Mouse (Mus musculus) brain, embryonic 14.5 days (tissue): ENCODE measurements around the gene Apobec3. TPM values are rescaled to one million over a fixed set of nuclear protein-coding genes. Genes with fewer than 3 reads are reported as not detected.

Source experiments
- DNase-seq: peaks from one replicate; pipeline ENCODE4 v3.0.0-alpha.2; 2011; ENCODE audit warnings: low read depth
- CTCF ChIP-seq: fragments of 200-500 bp; IDR thresholded peaks from 2 replicates; pipeline ENCODE4 v1.5.1; 2012; ENCODE audit warnings: inconsistent platforms, mild to moderate bottlenecking, moderate library complexity, borderline replicate concordance; ENCODE audit not compliant: insufficient read depth, insufficient read length; ENCODE audit errors: extremely low read depth
- POLR2A ChIP-seq: fragments of 200-500 bp; IDR thresholded peaks from 2 replicates; pipeline ENCODE4 v1.6.1; 2012; ENCODE audit warnings: mild to moderate bottlenecking, inconsistent platforms, borderline replicate concordance; ENCODE audit not compliant: poor library complexity, insufficient read depth, insufficient read length, severe bottlenecking; ENCODE audit errors: extremely low read depth
- polyA plus RNA-seq: library from polyadenylated mRNA; depleted of rRNA; stranded (reverse); fragments of >200 nt; gene quantifications from 2 replicates; pipeline ENCODE4 v1.2.3, GENCODE M21; 2012; rRNA removed

The Apobec3 gene
- 4.7 and 5.6 TPM in 2 replicates for polyA plus RNA-seq

- no peak for TF ChIP-seq POLR2A
- TF ChIP-seq CTCF = peak; percentile 74
- peak; percentile 77 for DNase-seq
These were observed at the start of gene Apobec3 for GRCm38 (mm10) chr15:79891436-79892212. TSS of gene Apobec3 (plus strand) at chr15:79891659.

GRCm38 (mm10) chr15:79842985-79843384 lies 48.5 kb upstream of the Apobec3 start:
- DNase-seq = no peak
- no peak for TF ChIP-seq POLR2A
- TF ChIP-seq CTCF = no peak

GRCm38 (mm10) chr15:79845986-79846385 lies 45.5 kb upstream of the Apobec3 start:
- TF ChIP-seq POLR2A (no peak), CTCF (no peak)
- DNase-seq = no peak

- TF ChIP-seq CTCF (no peak), POLR2A (no peak)
- peak; percentile 41 for DNase-seq
These were observed 44.4 kb upstream of the Apobec3 start for GRCm38 (mm10) chr15:79847100-79847499.

- DNase-seq = no peak
- TF ChIP-seq CTCF (no peak), POLR2A (no peak)
These were observed 41.3 kb upstream of the Apobec3 start for GRCm38 (mm10) chr15:79850143-79850542.

- DNase-seq = no peak
- TF ChIP-seq CTCF = no peak
- TF ChIP-seq POLR2A = no peak
These were observed 32.5 kb upstream of the Apobec3 start for GRCm38 (mm10) chr15:79858979-79859378.

- TF ChIP-seq CTCF = no peak
- TF ChIP-seq POLR2A = no peak
- no peak for DNase-seq
These were observed 31.6 kb upstream of the Apobec3 start for GRCm38 (mm10) chr15:79859821-79860220.

- TF ChIP-seq CTCF = no peak
- TF ChIP-seq POLR2A = no peak
- DNase-seq = no peak
These were observed 24.0 kb upstream of the Apobec3 start for GRCm38 (mm10) chr15:79867260-79868002.

- DNase-seq = no peak
- no peak for TF ChIP-seq POLR2A
- TF ChIP-seq CTCF = no peak
These were observed 17.9 kb upstream of the Apobec3 start for GRCm38 (mm10) chr15:79873545-79873944.

GRCm38 (mm10) chr15:79873995-79874394 lies 17.5 kb upstream of the Apobec3 start:
- TF ChIP-seq CTCF (no peak), POLR2A (no peak)
- no peak for DNase-seq

- DNase-seq = peak; percentile 13
- TF ChIP-seq CTCF = no peak
- TF ChIP-seq POLR2A = no peak
These were observed 16.0 kb upstream of the Apobec3 start for GRCm38 (mm10) chr15:79875261-79875995.
